Mouse (Mus musculus) large intestine, adult 2 months (tissue): ENCODE measurements around the gene Noa1. TPM values are rescaled to one million over a fixed set of nuclear protein-coding genes. Genes with fewer than 3 reads are reported as not detected.

Experiments used
- DNase-seq: peaks from one replicate; pipeline ENCODE4 v3.0.0-alpha.2; 2012; ENCODE audit warnings: low read depth, low spot score
- WGBS: fragments of 180-500 bp; shearing (Covaris S2); methylation state at CpG from one replicate; pipeline ENCODE4 v1.1.7; 2018; 5-methylcytosine and 5-hydroxymethylcytosine counted together
- polyA plus RNA-seq: library from polyadenylated mRNA; depleted of rRNA; stranded (reverse); fragments of >200 nt; gene quantifications from 2 replicates; pipeline ENCODE4 v1.2.3, GENCODE M21; 2012

Noa1 gene
- polyA plus RNA-seq, 1 experiment = 11.8 TPM

DNA sequence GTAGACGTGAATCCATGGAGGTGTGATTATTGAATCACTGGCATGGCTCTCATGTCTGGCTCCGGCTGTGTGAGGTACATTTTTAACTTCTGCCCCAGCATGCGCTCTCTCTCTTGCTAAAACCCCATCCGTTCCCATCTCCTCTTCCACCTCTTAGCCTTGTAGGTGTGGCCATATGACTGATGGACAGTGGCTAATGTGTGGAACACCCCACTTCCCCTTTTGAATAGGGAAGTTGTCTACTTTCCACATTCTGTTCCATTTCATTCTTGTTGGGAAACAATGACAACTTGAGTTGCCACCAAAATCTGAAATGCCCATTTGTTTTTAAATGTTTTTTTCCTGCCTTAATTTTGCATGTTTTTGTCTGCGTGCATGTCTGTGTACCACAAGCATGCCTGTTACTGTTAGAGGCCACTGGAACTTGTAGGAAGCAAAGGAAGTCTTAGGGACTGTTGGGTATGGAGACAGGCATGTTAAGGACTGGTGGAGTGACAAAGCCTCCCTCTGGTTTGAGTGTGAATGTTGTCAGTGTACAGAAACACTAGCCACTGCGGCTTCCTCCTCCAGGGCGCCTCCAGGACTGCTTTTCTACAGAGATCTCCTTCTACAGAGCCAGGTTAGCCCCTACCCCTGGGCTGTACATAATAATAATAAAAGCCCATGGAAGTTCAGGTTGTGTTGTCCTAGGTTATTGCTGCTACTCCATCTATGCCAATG, 16.9 kb downstream of the Noa1 start:
- DNase-seq = no peak
- 92% methylated on average over 7 of the region's 7 CpGs for WGBS

DNA sequence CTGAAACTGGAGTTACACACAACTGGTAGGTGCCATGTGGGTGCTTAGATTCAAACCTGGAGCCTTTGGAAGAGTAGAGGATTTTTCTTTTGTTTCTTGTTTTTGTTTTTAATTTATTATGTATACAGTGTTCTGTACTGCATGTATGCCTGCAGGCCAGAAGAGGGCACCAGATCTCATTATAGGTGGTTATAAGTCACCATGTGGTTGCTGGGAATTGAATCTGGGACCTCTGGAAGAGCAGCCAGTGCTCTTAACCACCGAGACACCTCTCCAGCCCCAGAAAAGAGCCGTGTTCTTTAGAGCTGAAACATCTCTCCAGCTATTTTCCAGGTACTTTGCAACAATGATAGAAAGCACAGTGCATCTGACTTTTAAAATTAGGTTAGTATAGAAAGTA, 19.3 kb downstream of the Noa1 start:
- DNase-seq = no peak
- WGBS = 94% methylated on average over 2 of the region's 2 CpGs

GRCm38 (mm10) chr5:77289686-77290085, 20.2 kb downstream of the Noa1 start:
- 77% methylated on average over 8 of the region's 8 CpGs for WGBS
- no peak for DNase-seq

DNA sequence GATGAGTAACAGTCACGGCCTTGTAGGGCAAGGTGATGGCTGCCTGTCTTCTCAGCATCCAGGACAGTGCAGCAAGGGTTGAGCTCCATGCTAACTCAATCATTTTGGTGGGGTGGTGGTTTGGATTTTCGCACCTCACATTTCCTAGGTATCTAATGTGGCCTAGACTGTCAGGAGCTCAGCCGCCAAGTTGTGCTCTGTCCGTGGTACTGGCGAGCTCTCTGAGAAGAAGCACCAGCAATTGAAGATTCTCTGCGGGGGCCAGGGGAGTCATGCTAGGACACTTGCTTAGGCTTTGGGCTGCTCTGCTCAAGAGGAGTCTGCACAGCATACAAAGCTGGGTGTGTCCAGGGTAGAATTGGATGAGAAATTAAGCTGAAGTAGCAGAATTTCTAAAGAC, 22.0 kb downstream of the Noa1 start:
- 78% methylated on average over 6 of the region's 6 CpGs for WGBS
- no peak for DNase-seq

- 92% methylated on average over 5 of the region's 5 CpGs for WGBS
Observed at GRCm38 (mm10) chr5:77286904-77287303, 23.0 kb downstream of the Noa1 start.

GRCm38 (mm10) chr5:77285685-77286084, 24.2 kb downstream of the Noa1 start:
- DNase-seq = no peak
- WGBS = 83% methylated on average over 7 of the region's 7 CpGs

More at GRCm38 (mm10) chr5:77286904-77287303, 23.0 kb downstream of the Noa1 start:
- DNase-seq = no peak

DNA sequence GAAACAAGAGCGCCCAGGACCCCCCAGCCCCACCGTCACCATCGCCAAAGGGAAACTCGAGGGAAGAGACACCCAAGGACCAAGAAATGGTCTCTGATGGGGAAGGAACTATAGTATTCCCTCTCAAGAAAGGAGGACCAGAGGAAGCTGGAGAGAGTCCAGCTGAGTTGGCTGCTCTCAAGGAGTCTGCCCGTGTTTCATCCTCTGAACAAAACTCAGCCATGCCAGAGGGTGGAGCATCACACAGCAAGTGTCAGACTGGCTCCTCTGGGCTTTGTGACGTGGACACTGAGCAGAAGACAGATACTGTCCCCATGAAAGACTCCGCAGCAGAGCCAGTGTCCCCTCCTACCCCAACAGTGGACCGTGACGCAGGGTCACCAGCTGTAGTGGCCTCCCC, 27.6 kb downstream of the Noa1 start:
- no peak for DNase-seq

GRCm38 (mm10) chr5:77281518-77282174, 28.2 kb downstream of the Noa1 start:
- 80% methylated on average over 20 of the region's 20 CpGs for WGBS
- DNase-seq = no peak

More for the DNA sequence above, 27.6 kb downstream of the Noa1 start:
- WGBS = 82% methylated on average over 9 of the region's 9 CpGs

- whole genome bisulfite sequencing = 87% methylated on average over 6 of the region's 6 CpGs
- no peak for DNase-seq
Observed at GRCm38 (mm10) chr5:77277204-77277603, 32.7 kb downstream of the Noa1 start.

GRCm38 (mm10) chr5:77275950-77276349, 33.9 kb downstream of the Noa1 start:
- 92% methylated on average over 5 of the region's 5 CpGs for WGBS
- no peak for DNase-seq

DNA sequence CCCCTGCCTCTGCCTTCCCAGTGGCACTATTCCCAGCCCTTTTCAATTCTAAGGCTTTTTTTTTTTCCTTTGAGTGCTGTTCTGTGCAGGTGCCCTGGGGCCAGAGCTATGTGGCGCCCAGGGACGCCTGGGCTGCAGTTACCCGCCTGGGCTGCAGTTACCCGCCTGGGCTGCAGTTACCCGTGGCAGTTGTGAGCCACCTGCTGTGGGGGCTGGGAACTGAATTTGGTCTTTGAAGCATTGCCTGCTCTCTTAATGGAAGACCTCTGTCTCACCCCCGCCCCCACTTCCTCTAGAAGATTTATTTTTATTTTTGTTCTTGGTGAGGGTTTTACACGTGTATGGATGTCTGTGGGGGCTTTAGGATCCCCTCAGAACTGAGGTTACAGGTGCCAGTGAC, 36.7 kb downstream of the Noa1 start:
- 66% methylated on average over 7 of the region's 7 CpGs for WGBS
- no peak for DNase-seq

GRCm38 (mm10) chr5:77269399-77269798, 40.5 kb downstream of the Noa1 start:
- 84% methylated on average over 8 of the region's 8 CpGs for WGBS
- no peak for DNase-seq

DNA sequence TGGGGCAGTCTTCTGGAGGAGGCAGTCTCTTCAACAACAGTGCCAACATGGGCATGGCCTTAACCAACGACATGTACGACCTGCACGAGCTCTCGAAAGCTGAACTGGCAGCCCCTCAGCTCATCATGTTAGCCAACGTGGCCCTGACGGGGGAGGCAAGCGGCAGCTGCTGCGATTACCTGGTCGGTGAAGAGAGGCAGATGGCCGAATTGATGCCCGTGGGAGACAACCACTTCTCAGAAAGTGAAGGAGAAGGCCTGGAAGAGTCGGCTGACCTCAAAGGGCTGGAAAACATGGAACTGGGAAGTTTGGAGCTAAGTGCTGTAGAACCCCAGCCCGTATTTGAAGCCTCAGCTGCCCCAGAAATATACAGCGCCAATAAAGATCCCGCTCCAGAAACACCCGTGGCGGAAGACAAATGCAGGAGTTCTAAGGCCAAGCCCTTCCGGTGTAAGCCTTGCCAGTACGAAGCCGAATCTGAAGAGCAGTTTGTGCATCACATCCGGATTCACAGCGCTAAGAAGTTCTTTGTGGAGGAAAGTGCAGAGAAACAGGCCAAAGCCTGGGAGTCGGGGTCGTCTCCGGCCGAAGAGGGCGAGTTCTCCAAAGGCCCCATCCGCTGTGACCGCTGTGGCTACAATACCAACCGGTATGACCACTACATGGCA, 41.8 kb downstream of the Noa1 start:
- 97% methylated on average over 30 of the region's 30 CpGs for WGBS
- no peak for DNase-seq

DNA sequence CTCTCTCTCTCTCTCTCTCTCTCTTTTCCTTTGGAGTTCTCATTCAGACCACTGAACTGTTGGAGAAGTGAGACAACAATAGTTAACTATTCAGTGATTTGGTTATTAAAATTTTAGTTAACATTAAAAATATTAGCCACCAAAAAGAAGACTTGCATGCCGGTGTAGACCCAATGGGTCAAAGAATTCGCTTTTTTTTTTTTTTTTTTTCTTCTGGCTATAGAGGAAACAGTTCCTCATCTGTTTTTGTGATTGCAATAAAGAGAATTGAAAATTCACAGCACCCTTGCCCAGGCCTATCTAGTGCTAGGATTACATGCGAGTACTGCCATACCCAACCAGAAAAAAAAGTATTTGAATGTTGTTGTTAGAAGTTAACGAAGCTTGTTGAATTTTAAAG, 42.4 kb downstream of the Noa1 start:
- 75% methylated on average over 4 of the region's 4 CpGs for WGBS
- no peak for DNase-seq

GRCm38 (mm10) chr5:77266886-77267401, 42.9 kb downstream of the Noa1 start:
- WGBS = 3% methylated on average over 11 of the region's 11 CpGs
- DNase-seq = no peak

DNA sequence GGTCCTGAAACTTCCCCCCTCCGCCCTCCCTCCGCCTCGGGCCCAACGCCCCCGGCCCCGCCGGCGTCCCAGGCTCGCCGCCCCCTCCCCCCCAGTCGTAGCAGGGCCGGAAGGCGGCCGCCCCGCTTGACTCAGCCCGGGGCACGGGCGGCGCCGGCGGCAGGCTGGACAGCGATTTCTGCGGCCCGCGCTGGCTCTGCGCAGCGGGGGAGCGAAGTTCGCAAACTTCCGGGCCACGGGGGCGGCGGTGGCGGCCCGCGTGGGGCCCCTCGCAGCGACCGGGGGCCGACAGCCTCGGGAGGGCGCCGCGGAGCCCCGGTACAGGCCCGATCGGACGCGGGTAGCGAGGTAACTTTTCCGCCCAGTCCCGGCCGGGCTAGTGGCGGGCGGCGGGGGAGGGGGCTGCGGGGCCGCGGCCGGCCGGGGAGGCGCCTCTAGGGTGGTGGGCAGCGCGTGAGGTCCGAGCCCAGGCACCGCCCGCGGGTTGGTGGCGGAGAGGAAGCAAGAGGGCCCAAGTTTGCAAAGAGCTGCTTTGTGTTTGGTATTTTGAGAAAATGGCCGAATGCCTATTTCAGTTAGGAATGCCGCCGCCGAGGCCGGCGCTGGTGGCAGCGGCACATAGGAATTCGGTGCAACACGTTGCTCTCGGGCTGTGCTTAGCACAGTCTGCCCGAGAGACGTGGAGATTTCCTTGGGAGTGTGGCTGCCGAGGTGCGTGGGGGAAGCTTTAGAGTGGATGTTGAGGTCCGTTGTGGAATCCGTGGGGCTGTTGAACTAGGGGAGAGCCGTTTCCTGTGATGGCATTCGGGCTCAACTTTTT, 43.6 kb downstream of the Noa1 start:
- no peak for DNase-seq

GRCm38 (mm10) chr5:77265671-77266065, 44.2 kb downstream of the Noa1 start:
- under 1% methylated on average over 52 of the region's 53 CpGs for WGBS

More for the DNA sequence above, 43.6 kb downstream of the Noa1 start:
- under 1% methylated on average over 83 of the region's 87 CpGs for WGBS

DNA sequence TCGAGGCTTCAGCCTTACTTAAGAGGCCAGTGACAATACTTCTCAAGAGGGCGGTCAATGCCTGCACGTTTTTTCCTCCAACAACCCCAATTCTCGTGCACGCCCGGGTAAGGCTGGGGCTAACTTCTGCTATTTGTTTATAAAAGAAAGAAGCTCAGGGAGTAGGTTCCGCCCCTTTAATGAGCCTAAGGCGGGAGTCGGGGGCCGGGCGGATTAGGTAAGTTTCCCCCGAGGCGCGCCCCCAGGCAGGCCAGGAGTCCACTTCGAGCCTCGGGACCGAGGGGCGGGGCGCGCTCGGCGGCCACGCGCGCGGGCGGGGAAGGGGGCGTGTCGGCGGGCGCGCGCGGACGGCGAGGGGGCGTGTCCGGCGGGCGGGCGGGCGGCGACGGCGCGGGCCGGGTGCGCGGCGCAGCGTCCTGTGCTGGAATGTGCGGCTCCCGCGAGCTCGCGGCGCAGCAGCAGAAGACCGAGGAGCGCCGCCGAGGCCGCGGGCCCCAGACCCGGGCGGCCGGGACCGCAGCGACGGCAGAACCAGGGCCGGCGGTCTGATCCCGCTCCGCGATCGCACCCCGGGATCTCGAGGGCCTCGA, 44.7 kb downstream of the Noa1 start, which contains the start of gene Rest:
TSS of gene Rest (plus strand) at position 411 of the 590 bp plus-strand sequence.
- DNase-seq = no peak

More at GRCm38 (mm10) chr5:77265671-77266065, 44.2 kb downstream of the Noa1 start:
- no peak for DNase-seq

DNA sequence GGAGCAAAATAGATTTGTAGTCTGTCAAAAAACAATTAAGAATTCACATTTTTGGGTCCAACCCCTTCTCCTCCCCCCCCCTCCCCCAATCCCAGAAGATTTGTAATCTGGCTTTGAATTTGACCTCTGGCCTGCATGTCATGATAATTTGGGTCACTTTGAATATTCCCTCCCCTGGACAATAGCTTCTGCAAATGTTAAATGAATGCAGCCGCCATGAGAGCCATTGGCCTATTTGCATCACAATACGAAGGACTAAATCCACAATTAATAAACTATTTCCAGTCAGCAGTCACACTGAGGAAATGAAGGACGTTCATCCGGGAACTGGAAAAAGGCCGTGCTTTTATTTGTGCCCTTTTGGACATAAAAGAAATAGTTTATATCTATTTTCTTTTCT, 47.8 kb downstream of the Noa1 start:
- 94% methylated on average over 5 of the region's 5 CpGs for WGBS
- DNase-seq = no peak

More for the DNA sequence above, 44.7 kb downstream of the Noa1 start, which contains the start of gene Rest:
- under 1% methylated on average over 77 of the region's 78 CpGs for WGBS
